Mouse (Mus musculus) Patski (cell line): Measurements from ENCODE around the gene Tns4. TPM values are rescaled to one million over a fixed set of nuclear protein-coding genes. Genes with fewer than 3 reads are reported as not detected.

Experiments
- ATAC-seq: fragments of 100-300 bp; one replicate; pipeline ENCODE4 v1.8.0; 2021
- CTCF ChIA-PET: fragments of 350-600 bp; sonication (Branson Sonifier 250); formaldehyde crosslinking; loops from one replicate; lab custom pipeline; 2022; ENCODE audit warnings: inconsistent platforms; lab: Charles Lee
- POLR2A ChIA-PET: fragments of 350-600 bp; sonication (Branson Sonifier 250); formaldehyde crosslinking; loops from one replicate; lab custom pipeline; 2022; ENCODE audit warnings: antibody characterized with exemption, inconsistent platforms; lab: Charles Lee
- DNase-seq: peaks from one replicate; pipeline ENCODE4 v3.0.0-alpha.2; 2011; ENCODE audit warnings: low read depth, low spot score
- H3K27me3 ChIP-seq: fragments of 371-371 bp; one replicate; pipeline ENCODE4 v1.5.1; 2021
- CTCF ChIP-seq: fragments of 100-300 bp; IDR thresholded peaks from one replicate; pipeline ENCODE4 v1.5.1; 2021
- in situ Hi-C: fragments of 300-500 bp; cut with MboI; formaldehyde crosslinking; loops from 3 replicates; pipeline ENCODE4 v1.11.1; 2018; ENCODE audit warnings: low pct_unique_long_range_greater_than_20kb, mixed read lengths
- polyA plus RNA-seq: library from polyadenylated mRNA; unstranded; gene quantifications from one replicate; pipeline ENCODE4 v1.2.3, GENCODE M21; 2021

Tns4 gene
- polyA plus RNA-seq, 1 experiment from 2014 or later, result not detected

DNA sequence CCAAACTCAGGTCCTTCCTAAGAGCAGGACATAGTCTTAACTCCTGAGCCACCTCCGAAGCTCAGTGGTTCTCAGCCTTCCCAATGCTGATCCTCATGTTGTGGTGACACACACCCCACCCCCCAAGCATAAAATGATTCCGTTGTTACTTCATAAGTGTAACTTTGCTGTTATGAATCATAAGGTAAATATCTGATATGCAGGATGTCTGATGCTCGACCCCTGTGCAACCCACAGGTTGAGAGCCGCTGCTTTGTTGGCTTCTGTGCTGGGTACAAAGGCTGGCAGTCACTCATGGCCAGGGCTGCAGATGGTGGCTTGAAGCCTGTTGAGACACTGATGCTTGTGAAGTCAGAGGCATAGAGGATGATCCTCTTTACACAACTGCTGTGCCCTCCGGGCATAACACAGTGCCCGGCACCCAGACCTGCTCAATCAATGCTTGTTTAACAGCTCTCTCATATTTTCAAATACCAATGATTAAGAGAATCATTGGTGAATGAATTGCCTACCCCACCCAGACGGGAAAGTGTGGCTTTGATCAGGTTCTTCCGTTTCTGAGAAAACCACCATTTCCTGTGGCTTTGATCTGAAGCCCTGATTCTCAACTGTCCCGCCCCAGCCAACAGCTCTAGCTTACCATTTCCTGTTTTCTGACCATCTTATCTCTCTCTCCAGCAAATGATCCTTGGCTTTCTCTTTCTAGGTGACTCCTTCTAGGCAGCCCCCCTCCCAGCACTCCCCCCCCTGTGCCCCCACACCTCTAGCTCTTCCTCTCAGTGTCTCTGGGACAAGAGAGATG, 15.7 kb upstream of the Tns4 start:
- ATAC-seq (no peak), DNase-seq (no peak)
- no peaks in the 10 kb centered on the region for H3K27me3 ChIP-seq
- ChIA-PET CTCF (interaction anchor here (1.0 kb wide), 1 partner anchor 9 kb away, joined by 3 read pairs; no protein-coding TSS in a partner anchor), POLR2A (no interaction called here)
- TF ChIP-seq CTCF, result no peak
- in situ Hi-C loops, result no loop called here

GRCm38 (mm10) chr11:99102575-99103270, 13.6 kb upstream of the Tns4 start:
- CTCF ChIA-PET, result no interaction called here
- no peak for ATAC-seq

DNA sequence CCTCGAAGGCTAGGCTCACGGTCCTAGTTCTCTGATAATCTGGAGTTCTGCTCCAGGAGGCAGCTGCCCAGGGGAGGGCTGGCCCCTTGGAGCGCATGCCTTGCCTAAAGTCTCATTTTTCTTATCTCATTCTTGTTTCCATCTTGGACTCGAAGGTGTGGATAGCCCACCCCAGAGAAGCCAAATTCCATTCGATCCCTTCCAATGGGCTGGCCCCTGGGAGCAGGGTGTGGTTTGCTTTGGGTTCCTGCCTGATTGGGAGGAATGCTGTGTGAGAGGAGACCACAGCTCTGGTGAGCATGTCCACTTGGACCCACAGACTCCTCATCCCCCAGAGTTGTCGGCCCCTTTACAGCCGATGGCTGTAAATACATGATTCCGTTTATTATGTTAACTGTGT, 12.6 kb upstream of the Tns4 start:
- ATAC-seq (no peak), DNase-seq (no peak)
- in situ Hi-C loops, result no loop called here
- H3K27me3 ChIP-seq, result no peaks in the 10 kb centered on the region
- ChIA-PET POLR2A (no interaction called here), CTCF (no interaction called here)
- TF ChIP-seq CTCF, result no peak

More at GRCm38 (mm10) chr11:99102575-99103270, 13.6 kb upstream of the Tns4 start:
- DNase-seq, result no peak
- no peak for TF ChIP-seq CTCF
- in situ Hi-C loops, result no loop called here
- POLR2A ChIA-PET, result no interaction called here
- no peaks in the 10 kb centered on the region for H3K27me3 ChIP-seq

- no peak for TF ChIP-seq CTCF
- in situ Hi-C loops, result no loop called here
- POLR2A ChIA-PET, result interaction anchor here (0.6 kb wide), 1 partner anchor 56 kb away, joined by 4 read pairs; no protein-coding TSS in a partner anchor
- no peak for ATAC-seq
- H3K27me3 ChIP-seq, result no peaks in the 10 kb centered on the region
- CTCF ChIA-PET, result no interaction called here
- no peak for DNase-seq
Measured at GRCm38 (mm10) chr11:99100215-99100614, 11.1 kb upstream of the Tns4 start.

GRCm38 (mm10) chr11:99099516-99099915, 10.4 kb upstream of the Tns4 start:
- ChIA-PET POLR2A (interaction anchor here (0.6 kb wide), 1 partner anchor 55 kb away, joined by 4 read pairs; no protein-coding TSS in a partner anchor), CTCF (no interaction called here)
- DNase-seq (no peak), ATAC-seq (no peak)
- in situ Hi-C loops, result no loop called here
- no peak for TF ChIP-seq CTCF
- H3K27me3 ChIP-seq, result no peaks in the 10 kb centered on the region

- in situ Hi-C loops, result no loop called here
- no peak for DNase-seq
- no peaks in the 10 kb centered on the region for H3K27me3 ChIP-seq
- POLR2A ChIA-PET, result no interaction called here
- CTCF ChIA-PET, result no interaction called here
- no peak for ATAC-seq
- no peak for TF ChIP-seq CTCF
Measured at GRCm38 (mm10) chr11:99098924-99099323, 9.8 kb upstream of the Tns4 start.

- POLR2A ChIA-PET, result no interaction called here
- in situ Hi-C loops, result no loop called here
Measured at GRCm38 (mm10) chr11:99096996-99097774, 8.1 kb upstream of the Tns4 start.

DNA sequence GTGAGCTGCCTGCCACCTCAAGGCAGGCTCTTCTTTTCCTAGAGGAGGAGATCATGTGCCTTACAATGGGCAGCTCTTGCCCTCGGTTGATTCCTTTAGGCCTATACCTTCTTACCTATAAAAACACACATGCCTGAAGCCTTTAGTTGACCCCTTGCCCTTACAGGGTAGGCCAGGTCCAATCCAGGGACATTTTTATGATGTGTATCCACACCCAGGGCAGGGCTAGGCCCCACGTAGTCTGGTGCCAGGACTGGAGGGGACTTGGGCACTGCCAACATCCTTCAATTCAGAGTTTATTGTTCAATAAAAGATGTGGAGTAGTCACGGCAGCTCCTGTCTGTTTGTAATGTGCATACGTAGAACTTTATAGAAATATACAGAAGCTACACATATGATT, 7.3 kb upstream of the Tns4 start:
- ChIA-PET POLR2A (no interaction called here), CTCF (interaction anchor here (1.3 kb wide), 2 partner anchors 9 to 12 kb away, joined by 3 read pairs; no protein-coding TSS in a partner anchor)
- DNase-seq (no peak), ATAC-seq (no peak)
- in situ Hi-C loops, result no loop called here
- no peak for TF ChIP-seq CTCF
- H3K27me3 ChIP-seq, result no peaks in the 10 kb centered on the region

More at GRCm38 (mm10) chr11:99096996-99097774, 8.1 kb upstream of the Tns4 start:
- TF ChIP-seq CTCF, result no peak
- no peak for ATAC-seq
- no peak for DNase-seq
- CTCF ChIA-PET, result interaction anchor here (1.3 kb wide), 2 partner anchors 8 to 11 kb away, joined by 3 read pairs; no protein-coding TSS in a partner anchor
- H3K27me3 ChIP-seq, result no peaks in the 10 kb centered on the region

- ATAC-seq, result no peak
- no peak for TF ChIP-seq CTCF
- CTCF ChIA-PET, result interaction anchor here (1.3 kb wide), 2 partner anchors 10 to 12 kb away, joined by 3 read pairs; no protein-coding TSS in a partner anchor
- POLR2A ChIA-PET, result no interaction called here
- DNase-seq, result no peak
- in situ Hi-C loops, result no loop called here
- no peaks in the 10 kb centered on the region for H3K27me3 ChIP-seq
Measured at GRCm38 (mm10) chr11:99095759-99096158, 6.7 kb upstream of the Tns4 start.
